Mouse (Mus musculus) erythroblast, embryonic 14.5 days (primary cell): Measurements from ENCODE around the gene Pcdh9.

ENCODE experiments used
- GATA1 ChIP-seq: IDR thresholded peaks from 2 replicates; pipeline ENCODE4 v1.6.1; 2012; ENCODE audit warnings: low read length, inconsistent platforms, mixed read lengths
- TAL1 ChIP-seq: IDR thresholded peaks from 3 replicates; pipeline ENCODE4 v1.6.1; 2012; ENCODE audit warnings: low read length, inconsistent platforms, mixed read lengths

- TF ChIP-seq GATA1 (no peak), TAL1 (no peak)
Measured at GRCm38 (mm10) chr14:93794530-93794929, 95.9 kb downstream of the Pcdh9 start.
